In the genomic region with DNA sequence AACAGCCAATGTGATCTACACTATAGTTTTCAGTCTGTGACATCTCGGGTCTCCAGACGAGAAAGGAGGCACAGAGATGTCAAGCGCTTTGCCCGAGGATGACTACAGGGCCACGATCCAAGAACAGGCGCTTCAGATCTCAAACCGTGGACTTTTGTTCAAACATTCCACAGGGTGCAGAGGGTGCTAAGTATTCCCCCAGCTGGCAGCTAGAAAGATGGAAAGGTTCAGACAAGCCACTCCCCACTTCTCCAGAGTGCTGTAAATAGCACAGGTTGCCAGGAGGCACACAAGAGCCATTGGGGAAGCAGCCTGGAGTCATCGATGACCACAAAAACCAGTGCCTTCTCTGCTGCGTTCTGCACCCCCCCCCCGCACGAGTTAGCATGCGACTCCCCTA, we compare ENCODE assay signal across 8 mouse cellular contexts. TPM values are rescaled to one million over a fixed set of nuclear protein-coding genes. Genes with fewer than 3 reads are reported as not detected.
A peak's percentile ranks its signal among the peaks of the same experiment; 100 is the strongest.
DNase-seq lines count a peak whose midpoint lies in the region; ATAC-seq and TF ChIP-seq lines count a peak whose summit lies in the region.

No protein-coding gene starts in this region.

- peak overlapping the region; percentile 48; the same call in 1 of the 2 replicates for H3K9ac ChIP-seq in hindbrain, postnatal 0 days (replicated peaks; ENCODE audit: low read length)
- H3K9ac ChIP-seq in midbrain, embryonic 16.5 days (ENCODE audit: low read depth, low read length): peak overlapping the region; percentile 57

- no peak for ATAC-seq in hindbrain, postnatal 0 days
- ATAC-seq in midbrain, embryonic 16.5 days: no peak

- H3K4me2 ChIP-seq in hindbrain, postnatal 0 days (ENCODE audit: low read depth, low read length): peak overlapping the region; percentile 52
- H3K4me2 ChIP-seq in midbrain, embryonic 16.5 days (ENCODE audit: low read length): peak overlapping the region; percentile 85

- intact Hi-C loops in heart, postnatal 25 days (cut with DNase I): no loop called here

- 0 out of 2 replicates have a peak overlapping the region, but pooled peaks have one; percentile 6 for H3K4me3 ChIP-seq in heart, embryonic 10.5 days
- no peak overlapping the region for H3K4me3 ChIP-seq in layer of hippocampus, adult 2 months
- H3K4me3 ChIP-seq in hindbrain, postnatal 0 days (ENCODE audit: low read length): no peak overlapping the region
- peak overlapping the region; percentile 23 for H3K4me3 ChIP-seq in midbrain, embryonic 16.5 days (ENCODE audit: low read depth, low read length)

- H3K9me3 ChIP-seq in heart, embryonic 10.5 days: no peaks in the 10 kb centered on the region
- no peaks in the 10 kb centered on the region for H3K9me3 ChIP-seq in hindbrain, postnatal 0 days (ENCODE audit: low read length)
- no peaks in the 10 kb centered on the region for H3K9me3 ChIP-seq in midbrain, embryonic 16.5 days (replicated peaks; ENCODE audit: control insufficient read depth, low read length, poor library complexity, severe bottlenecking)

- H3K36me3 ChIP-seq in heart, embryonic 10.5 days: no peaks in the 10 kb centered on the region
- no peaks in the 10 kb centered on the region for H3K36me3 ChIP-seq in hindbrain, postnatal 0 days (ENCODE audit: insufficient read depth, low read length)
- H3K36me3 ChIP-seq in midbrain, embryonic 16.5 days (ENCODE audit: control insufficient read depth, insufficient read depth, low read length): no peaks in the 10 kb centered on the region

- DNase-seq in heart, embryonic 10.5 days (ENCODE audit: low spot score): no peak
- no peak for DNase-seq in heart, postnatal 25 days (ENCODE audit: low spot score)
- no peak for DNase-seq in layer of hippocampus, adult 2 months (ENCODE audit: low spot score in 2 of 2)
- DNase-seq in layer of hippocampus, postnatal 25 days (ENCODE audit: extremely low spot score in 1 of 2, low spot score in 1 of 2): no peak
- DNase-seq in hindbrain, postnatal 0 days (ENCODE audit: low spot score): no peak
- no peak for DNase-seq in left cerebral cortex, adult 8-10 months (ENCODE audit: low spot score in 2 of 2)
- DNase-seq in liver: no peak

- WGBS in heart, embryonic 10.5 days: 44% methylated on average over 12 of the region's 12 CpGs
- 46% methylated on average over 12 of the region's 12 CpGs for WGBS in hindbrain, postnatal 0 days
- 60% methylated on average over 12 of the region's 12 CpGs for WGBS in midbrain, embryonic 16.5 days

- peaks cover 91% of the 10 kb centered on the region for H3K27me3 ChIP-seq in heart, embryonic 10.5 days (ENCODE audit: insufficient read depth, poor library complexity, severe bottlenecking)
- no peaks in the 10 kb centered on the region for H3K27me3 ChIP-seq in hindbrain, postnatal 0 days (ENCODE audit: insufficient read depth, low read length)
- H3K27me3 ChIP-seq in midbrain, embryonic 16.5 days (ENCODE audit: control insufficient read depth, insufficient read depth, low read depth, low read length): no peaks in the 10 kb centered on the region

- peak overlapping the region; percentile 26 for H3K27ac ChIP-seq in heart, embryonic 10.5 days
- peak overlapping the region; percentile 76 for H3K27ac ChIP-seq in layer of hippocampus, adult 2 months
- peak overlapping the region; percentile 38; the same call in 1 of the 2 replicates for H3K27ac ChIP-seq in hindbrain, postnatal 0 days
- H3K27ac ChIP-seq in midbrain, embryonic 16.5 days (ENCODE audit: low read length): peak overlapping the region; percentile 79

- no peak for TF ChIP-seq CTCF in layer of hippocampus, adult 2 months (conservative IDR thresholded peaks at IDR 0.05)
- no peak for TF ChIP-seq CTCF in hindbrain, postnatal 0 days (IDR thresholded peaks at IDR 0.05; ENCODE audit: low read depth)

- H3K4me1 ChIP-seq in heart, embryonic 10.5 days: peaks cover 77% of the 10 kb centered on the region
- H3K4me1 ChIP-seq in hindbrain, postnatal 0 days (ENCODE audit: insufficient read depth, low read length): peaks cover 41% of the 10 kb centered on the region
- H3K4me1 ChIP-seq in midbrain, embryonic 16.5 days (ENCODE audit: control insufficient read depth, insufficient read depth, low read length): peaks cover 65% of the 10 kb centered on the region

RNA-seq across cellular contexts. Expression of a gene that starts 28.5 kb away (rescaled TPM):
- polyA plus RNA-seq in heart, embryonic 10.5 days (2016; fragmentation: Nextera tagmentation; extraction: Ambion mirVana): 4.0 and 6.0 TPM in 2 replicates
- 10 to 100 TPM; 52.2 to 55.8 TPM for total RNA-seq in heart, postnatal 25 days (2021)
- total RNA-seq in layer of hippocampus, adult 2 months (2021): 100 to 1,000 TPM; 219 to 230 TPM
- 100 to 1,000 TPM; 213 TPM for total RNA-seq in layer of hippocampus, postnatal 25 days (2021)
- 89.2 and 98.3 TPM in 2 replicates for total RNA-seq in hindbrain, postnatal 0 days (2014; rRNA removed)
- 8.6 and 8.8 TPM in 2 replicates for polyA plus RNA-seq in hindbrain, postnatal 0 days (2015; fragmentation: Nextera tagmentation; extraction: Ambion mirVana)
- 13.0 and 13.6 TPM in 2 replicates for polyA plus RNA-seq in midbrain, embryonic 16.5 days (2015; fragmentation: Nextera tagmentation; extraction: Ambion mirVana)
- total RNA-seq in left cerebral cortex, adult 8-10 months (2022): 100 to 1,000 TPM; 229 to 258 (median 236) TPM

Comparison
In these comparisons a context has a peak if more than half of its experiments do, and no peak if none do; other contexts are left out.
1. H3K27ac ChIP-seq: peak in every context shown above with its lines; median percentile 79 in midbrain, embryonic 16.5 days; 76 in layer of hippocampus, adult 2 months; 38 in hindbrain, postnatal 0 days; 26 in heart, embryonic 10.5 days.
2. H3K4me3 ChIP-seq: peak in heart, embryonic 10.5 days (single experiment) and midbrain, embryonic 16.5 days (single experiment); none in layer of hippocampus, adult 2 months (single experiment) and hindbrain, postnatal 0 days (single experiment).